Mouse (Mus musculus) embryonic facial prominence, embryonic 13.5 days (tissue): ENCODE results near the gene Gm6525. TPM values are rescaled to one million over a fixed set of nuclear protein-coding genes. Genes with fewer than 3 reads are reported as not detected.

ENCODE experiments used
- ATAC-seq: fragments of 200-750 bp; cut with Nextera tagmentation; 2 replicates; pipeline ENCODE4 v1.8.0; 2017; ENCODE audit warnings: low read depth; ENCODE audit not compliant: insufficient number of reproducible peaks, insufficient read depth, low FRiP score, low TSS enrichment
- H3K27ac ChIP-seq: fragments of 300-500 bp; sonication (generic); 2 replicates; pipeline ENCODE4 v1.5.1; 2015; ENCODE audit warnings: moderate library complexity, mild to moderate bottlenecking, inconsistent platforms
- H3K27me3 ChIP-seq: fragments of 300-500 bp; sonication (generic); 2 replicates; pipeline ENCODE4 v1.6.1; 2015; ENCODE audit warnings: mild to moderate bottlenecking, inconsistent platforms
- H3K36me3 ChIP-seq: fragments of 300-500 bp; sonication (generic); 2 replicates; pipeline ENCODE4 v1.6.1; 2015; ENCODE audit warnings: mild to moderate bottlenecking, inconsistent platforms
- H3K4me1 ChIP-seq: fragments of 300-500 bp; sonication (generic); 2 replicates; pipeline ENCODE4 v1.6.1; 2015; ENCODE audit warnings: inconsistent platforms
- H3K4me2 ChIP-seq: fragments of 300-500 bp; sonication (generic); 2 replicates; pipeline ENCODE4 v1.6.1; 2015; ENCODE audit warnings: moderate library complexity, mild to moderate bottlenecking, inconsistent platforms
- H3K4me3 ChIP-seq: fragments of 300-500 bp; sonication (generic); 2 replicates; pipeline ENCODE4 v1.5.1; 2015; ENCODE audit warnings: mild to moderate bottlenecking, inconsistent platforms
- H3K9ac ChIP-seq: fragments of 300-500 bp; sonication (generic); 2 replicates; pipeline ENCODE4 v1.6.1; 2015; ENCODE audit warnings: mild to moderate bottlenecking, inconsistent platforms
- H3K9me3 ChIP-seq: fragments of 300-500 bp; sonication (generic); 2 replicates; pipeline ENCODE4 v1.6.1; 2016; ENCODE audit warnings: inconsistent platforms
- WGBS: fragments of 180-500 bp; shearing (Covaris S2); methylation state at CpG from one replicate; pipeline ENCODE4 v1.1.7; 2015; ENCODE audit warnings: mixed read lengths; 5-methylcytosine and 5-hydroxymethylcytosine counted together
- polyA plus RNA-seq: library from polyadenylated mRNA; unstranded; fragments of >200 nt; fragmentation: Nextera tagmentation; extraction: Ambion mirVana; gene quantifications from 2 replicates; pipeline ENCODE4 v1.2.1, GENCODE M21; 2015

Gm6525 gene
- polyA plus RNA-seq = 1.2 and 1.6 TPM in 2 replicates

GRCm38 (mm10) chr3:84173581-84174154 lies at the start of gene Gm6525:
Gm6525 (plus strand) TSS chr3:84174104.
- Histone ChIP-seq H3K36me3 (peaks cover 21% of the 10 kb centered on the region), H3K27ac (no peak within 1 kb of the TSS), H3K4me1 (no peaks in the 10 kb centered on the region), H3K4me2 (no peak within 1 kb of the TSS), H3K9me3 (no peaks in the 10 kb centered on the region), H3K4me3 (no peak within 1 kb of the TSS), H3K27me3 (no peaks in the 10 kb centered on the region), H3K9ac (no peak within 1 kb of the TSS)
- 70% methylated on average over 11 of the region's 11 CpGs for WGBS
- no peak for ATAC-seq

- no peak overlapping the region for H3K9ac ChIP-seq
- no peak for ATAC-seq
- no peaks in the 10 kb centered on the region for H3K36me3 ChIP-seq
- no peak overlapping the region for H3K4me2 ChIP-seq
- peaks cover 29% of the 10 kb centered on the region for H3K4me1 ChIP-seq
- WGBS = 69% methylated on average over 6 of the region's 6 CpGs
- no peaks in the 10 kb centered on the region for H3K27me3 ChIP-seq
- H3K27ac ChIP-seq = no peak overlapping the region
- H3K4me3 ChIP-seq = no peak overlapping the region
- no peaks in the 10 kb centered on the region for H3K9me3 ChIP-seq
Measured at GRCm38 (mm10) chr3:84125704-84126289, 48.1 kb upstream of the Gm6525 start.

GRCm38 (mm10) chr3:84126721-84127120 lies 47.2 kb upstream of the Gm6525 start:
- 79% methylated on average over 3 of the region's 3 CpGs for WGBS
- ATAC-seq = no peak
- H3K4me1 ChIP-seq = peaks cover 34% of the 10 kb centered on the region

GRCm38 (mm10) chr3:84127431-84127830 lies 46.5 kb upstream of the Gm6525 start:
- 58% methylated on average over 2 of the region's 2 CpGs for WGBS
- no peak overlapping the region for H3K9ac ChIP-seq

More at GRCm38 (mm10) chr3:84126721-84127120, 47.2 kb upstream of the Gm6525 start:
- H3K4me2 ChIP-seq = no peak overlapping the region
- H3K27me3 ChIP-seq = no peaks in the 10 kb centered on the region
- H3K27ac ChIP-seq = no peak overlapping the region
- no peaks in the 10 kb centered on the region for H3K9me3 ChIP-seq
- H3K36me3 ChIP-seq = no peaks in the 10 kb centered on the region
- no peak overlapping the region for H3K4me3 ChIP-seq
- no peak overlapping the region for H3K9ac ChIP-seq

GRCm38 (mm10) chr3:84128871-84129870 lies 44.7 kb upstream of the Gm6525 start:
- Histone ChIP-seq H3K9me3 (no peaks in the 10 kb centered on the region), H3K36me3 (no peaks in the 10 kb centered on the region), H3K9ac (no peak overlapping the region), H3K4me2 (no peak overlapping the region), H3K4me3 (no peak overlapping the region), H3K27ac (peak overlapping the region; percentile 40; the same call in 1 of the 2 replicates), H3K4me1 (peaks cover 31% of the 10 kb centered on the region), H3K27me3 (no peaks in the 10 kb centered on the region)
- WGBS = 31% methylated on average over 11 of the region's 11 CpGs
- no peak for ATAC-seq

More at GRCm38 (mm10) chr3:84127431-84127830, 46.5 kb upstream of the Gm6525 start:
- ATAC-seq = no peak
- H3K4me2 ChIP-seq = no peak overlapping the region
- no peaks in the 10 kb centered on the region for H3K9me3 ChIP-seq
- peaks cover 34% of the 10 kb centered on the region for H3K4me1 ChIP-seq
- no peak overlapping the region for H3K27ac ChIP-seq
- H3K36me3 ChIP-seq = no peaks in the 10 kb centered on the region
- no peak overlapping the region for H3K4me3 ChIP-seq
- no peaks in the 10 kb centered on the region for H3K27me3 ChIP-seq

GRCm38 (mm10) chr3:84130776-84131175 lies 43.1 kb upstream of the Gm6525 start:
- no peak for ATAC-seq
- Histone ChIP-seq H3K27ac (no peak overlapping the region), H3K4me3 (no peak overlapping the region), H3K9ac (no peak overlapping the region), H3K4me2 (no peak overlapping the region), H3K9me3 (no peaks in the 10 kb centered on the region), H3K27me3 (no peaks in the 10 kb centered on the region), H3K4me1 (peaks cover 28% of the 10 kb centered on the region), H3K36me3 (no peaks in the 10 kb centered on the region)
- WGBS = 55% methylated on average over 5 of the region's 5 CpGs

- H3K27me3 ChIP-seq = no peaks in the 10 kb centered on the region
- no peak overlapping the region for H3K4me3 ChIP-seq
- H3K4me1 ChIP-seq = peaks cover 22% of the 10 kb centered on the region
- H3K9ac ChIP-seq = no peak overlapping the region
- no peak for ATAC-seq
- H3K9me3 ChIP-seq = no peaks in the 10 kb centered on the region
- no peak overlapping the region for H3K4me2 ChIP-seq
- no peaks in the 10 kb centered on the region for H3K36me3 ChIP-seq
- 86% methylated on average over 3 of the region's 3 CpGs for WGBS
- no peak overlapping the region for H3K27ac ChIP-seq
Measured at GRCm38 (mm10) chr3:84131369-84131768, 42.5 kb upstream of the Gm6525 start.

GRCm38 (mm10) chr3:84135387-84135786 lies 38.5 kb upstream of the Gm6525 start:
- no peak for ATAC-seq
- WGBS = 44% methylated on average over 9 of the region's 9 CpGs
- Histone ChIP-seq H3K27me3 (no peaks in the 10 kb centered on the region), H3K4me2 (no peak overlapping the region), H3K36me3 (no peaks in the 10 kb centered on the region), H3K27ac (no peak overlapping the region), H3K4me1 (peaks cover 9% of the 10 kb centered on the region; the same call in 1 of the 2 replicates), H3K9me3 (no peaks in the 10 kb centered on the region), H3K9ac (no peak overlapping the region), H3K4me3 (no peak overlapping the region)

GRCm38 (mm10) chr3:84135933-84136332 lies 38.0 kb upstream of the Gm6525 start:
- Histone ChIP-seq H3K27me3 (no peaks in the 10 kb centered on the region), H3K4me1 (peaks cover 11% of the 10 kb centered on the region), H3K36me3 (no peaks in the 10 kb centered on the region), H3K9me3 (no peaks in the 10 kb centered on the region), H3K4me2 (no peak overlapping the region), H3K27ac (no peak overlapping the region), H3K9ac (no peak overlapping the region), H3K4me3 (no peak overlapping the region)
- WGBS = 57% methylated on average over 6 of the region's 6 CpGs
- ATAC-seq = no peak

GRCm38 (mm10) chr3:84136509-84136908 lies 37.4 kb upstream of the Gm6525 start:
- Histone ChIP-seq H3K4me2 (no peak overlapping the region), H3K27ac (no peak overlapping the region), H3K9ac (no peak overlapping the region), H3K4me1 (peaks cover 10% of the 10 kb centered on the region), H3K27me3 (no peaks in the 10 kb centered on the region), H3K4me3 (no peak overlapping the region), H3K9me3 (no peaks in the 10 kb centered on the region), H3K36me3 (no peaks in the 10 kb centered on the region)
- no peak for ATAC-seq
- WGBS = 62% methylated on average over 7 of the region's 7 CpGs

- Histone ChIP-seq H3K4me2 (no peak overlapping the region; the same call in 1 of the 2 replicates), H3K27ac (no peak overlapping the region; the same call in 1 of the 2 replicates), H3K4me1 (peaks cover 8% of the 10 kb centered on the region), H3K4me3 (no peak overlapping the region), H3K9ac (0 out of 2 replicates have a peak overlapping the region, but pooled peaks have one; percentile 44), H3K36me3 (no peaks in the 10 kb centered on the region), H3K27me3 (no peaks in the 10 kb centered on the region), H3K9me3 (no peaks in the 10 kb centered on the region)
- no peak for ATAC-seq
- 23% methylated on average over 7 of the region's 7 CpGs for WGBS
Measured at GRCm38 (mm10) chr3:84140947-84141346, 33.0 kb upstream of the Gm6525 start.
